Mouse (Mus musculus) frontal cortex, adult 2 months (tissue): ENCODE results near the gene Usp12. TPM values are rescaled to one million over a fixed set of nuclear protein-coding genes. Genes with fewer than 3 reads are reported as not detected.
"Not testable (repeated sequence)": the region's sequence is repeated elsewhere in the genome, so short reads cannot be mapped to it uniquely, and the experiment has no call there.

Experiments
- DNase-seq, 2 experiments: peaks; one replicate each; pipeline ENCODE4 v3.0.0; 2022; ENCODE audit warnings: low spot score in 1 of 2; ENCODE audit errors: extremely low spot score in 1 of 2
- polyA plus RNA-seq: library from polyadenylated mRNA; depleted of rRNA; stranded (reverse); fragments of >200 nt; gene quantifications from 2 replicates; pipeline ENCODE4 v1.2.3, GENCODE M21; 2012

The Usp12 gene
- polyA plus RNA-seq, 1 experiment = 35.9 TPM

DNA sequence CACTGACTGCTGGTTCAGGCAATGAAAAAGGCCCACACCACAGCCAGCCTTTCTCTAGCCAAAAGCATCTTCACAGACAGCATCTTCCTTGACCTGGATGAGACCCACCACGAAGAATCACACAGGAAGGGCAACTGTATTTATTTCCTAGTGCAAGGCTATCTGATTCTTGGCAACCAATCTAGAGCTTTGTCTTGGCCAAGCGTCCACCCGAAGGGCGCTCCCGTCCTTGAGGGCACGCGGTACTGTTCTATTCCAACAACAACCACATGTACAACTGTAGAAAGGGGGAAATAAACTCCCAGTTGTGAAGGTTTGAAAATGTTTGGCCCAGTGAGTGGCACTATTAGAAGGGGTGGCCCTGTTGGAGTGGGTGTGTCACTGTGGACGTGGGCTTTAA lies 41.6 kb downstream of the Usp12 start:
- DNase-seq = no peak

DNA sequence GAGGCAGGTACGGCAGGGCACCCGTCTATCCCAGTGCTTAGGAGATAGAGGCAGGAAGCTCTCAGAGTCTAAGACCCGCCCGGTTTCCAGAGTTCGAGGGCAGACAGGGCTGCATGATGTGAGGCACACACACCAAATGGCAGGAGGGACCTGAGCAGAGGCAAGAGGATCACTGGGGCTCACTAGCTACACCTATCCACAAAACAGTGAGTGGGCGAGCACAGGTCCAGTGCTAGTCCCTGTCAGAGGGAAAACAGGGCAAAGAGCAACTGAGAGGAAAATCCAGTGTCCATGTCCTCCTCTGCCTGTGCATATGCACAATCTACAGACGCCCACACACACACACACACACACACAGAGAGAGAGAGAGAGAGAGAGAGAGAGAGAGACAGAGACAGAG lies 43.8 kb downstream of the Usp12 start:
- no peak for DNase-seq

DNA sequence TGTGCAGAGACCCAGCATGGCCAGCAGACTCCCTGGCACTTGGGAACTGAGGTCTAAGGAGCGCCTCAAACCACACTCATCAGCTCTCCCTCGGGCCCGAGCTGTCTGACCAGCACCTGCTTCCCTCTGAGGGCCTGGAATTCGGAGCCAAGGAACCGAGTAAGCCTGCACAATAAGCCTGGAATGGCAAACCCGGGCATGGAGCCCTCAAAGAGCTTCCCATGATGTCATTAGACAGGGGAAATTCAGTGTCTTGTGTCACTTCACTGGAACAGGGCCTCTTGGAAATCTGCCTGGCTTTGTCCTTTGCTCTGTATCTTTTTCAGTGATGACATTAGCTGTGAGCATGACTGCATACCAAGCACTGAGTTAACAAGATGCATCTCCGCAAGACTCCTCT lies 44.5 kb downstream of the Usp12 start:
- DNase-seq = no peak

- DNase-seq = no peak
Observed at GRCm38 (mm10) chr5:146749857-146750256, 44.9 kb downstream of the Usp12 start.

GRCm38 (mm10) chr5:146736970-146737495 lies 57.8 kb downstream of the Usp12 start:
- DNase-seq = no peak

- no peak for DNase-seq
Observed at GRCm38 (mm10) chr5:146736348-146736747, 58.5 kb downstream of the Usp12 start.

DNA sequence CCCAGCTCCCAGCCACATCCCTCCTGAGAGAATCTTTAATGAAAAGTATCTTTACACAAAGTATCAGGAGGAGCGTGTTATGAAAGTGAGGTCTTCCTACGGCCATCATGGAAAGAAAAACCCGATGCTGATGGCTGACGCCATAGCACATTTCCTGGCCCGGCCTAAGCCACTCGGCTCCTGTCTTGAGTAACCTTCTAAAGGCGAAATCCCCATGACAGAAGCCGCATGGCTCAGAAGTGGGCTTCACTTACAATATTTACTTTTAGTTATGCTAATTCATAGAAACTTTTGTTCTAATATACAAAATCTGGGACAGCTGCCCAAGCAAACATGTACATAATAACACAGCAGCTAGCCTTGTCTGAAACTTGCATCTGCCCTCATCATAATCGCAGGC lies 59.8 kb downstream of the Usp12 start:
- DNase-seq = not testable (repeated sequence)

GRCm38 (mm10) chr5:146733888-146734640 lies 60.7 kb downstream of the Usp12 start:
- peak in 1 of 2 experiments; percentile 31 for DNase-seq

GRCm38 (mm10) chr5:146733372-146733771 lies 61.4 kb downstream of the Usp12 start:
- DNase-seq = no peak

GRCm38 (mm10) chr5:146727006-146727405 lies 67.8 kb downstream of the Usp12 start:
- no peak for DNase-seq

- DNase-seq = no peak
Observed at GRCm38 (mm10) chr5:146724956-146725355, 69.8 kb downstream of the Usp12 start.

- no peak for DNase-seq
Observed at GRCm38 (mm10) chr5:146723452-146723851, 71.4 kb downstream of the Usp12 start.

DNA sequence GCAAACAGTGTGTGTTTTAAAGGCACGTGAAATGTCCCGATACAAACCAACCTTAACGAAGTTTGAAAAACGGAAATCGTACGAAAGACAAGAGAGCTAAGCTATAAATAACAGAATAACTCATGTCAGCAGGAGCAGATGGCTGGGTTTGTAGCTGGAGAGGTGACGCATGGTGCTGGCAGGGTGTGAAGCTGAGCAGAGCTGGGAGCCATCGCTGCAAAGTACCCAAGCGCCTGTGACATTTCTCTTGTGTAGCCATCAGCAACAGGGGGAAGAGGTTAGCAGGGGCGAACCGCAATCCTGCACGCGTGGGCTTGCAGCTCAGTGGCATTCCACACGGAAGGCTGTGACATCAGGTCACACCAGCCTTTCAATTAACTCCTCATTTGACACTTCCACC lies 72.6 kb downstream of the Usp12 start:
- peak in 1 of 2 experiments; percentile 53 for DNase-seq

GRCm38 (mm10) chr5:146719584-146720356 lies 75.0 kb downstream of the Usp12 start:
- DNase-seq = no peak

GRCm38 (mm10) chr5:146713836-146714235 lies 81.0 kb downstream of the Usp12 start:
- no peak for DNase-seq

- DNase-seq = no peak
Observed at GRCm38 (mm10) chr5:146713088-146713487, 81.7 kb downstream of the Usp12 start.

DNA sequence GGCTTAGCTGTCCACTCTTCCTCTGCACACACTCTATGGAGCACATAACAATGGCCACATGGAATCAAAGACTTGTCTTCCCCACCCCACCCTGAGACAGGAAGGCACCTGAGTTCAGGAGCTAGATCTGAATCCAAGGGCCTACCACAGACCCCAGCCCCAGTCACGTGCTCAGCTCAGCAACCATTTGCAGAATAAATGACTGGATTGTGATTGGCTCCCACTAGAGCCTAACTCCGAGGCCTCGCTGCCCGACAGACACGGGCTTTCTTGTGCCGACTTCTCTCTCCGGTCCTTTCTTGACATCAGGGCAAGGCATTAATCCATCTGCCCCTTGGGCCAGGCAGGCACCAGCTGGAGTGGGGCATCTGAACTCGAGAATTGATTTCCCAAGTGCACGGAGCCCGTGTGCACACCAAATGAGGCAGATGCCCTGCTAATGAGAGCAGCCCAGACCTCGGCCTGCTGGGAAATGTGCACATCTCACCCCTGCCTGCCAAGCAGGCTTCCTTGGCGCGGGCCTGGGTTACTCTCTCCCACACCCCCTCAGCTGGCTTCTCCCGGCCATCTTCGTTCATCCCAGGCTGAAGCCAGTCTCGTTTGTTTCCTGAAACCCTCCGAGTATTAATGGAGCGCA lies 82.4 kb downstream of the Usp12 start:
- DNase-seq = no peak

- no peak for DNase-seq
Observed at GRCm38 (mm10) chr5:146709361-146709760, 85.4 kb downstream of the Usp12 start.

DNA sequence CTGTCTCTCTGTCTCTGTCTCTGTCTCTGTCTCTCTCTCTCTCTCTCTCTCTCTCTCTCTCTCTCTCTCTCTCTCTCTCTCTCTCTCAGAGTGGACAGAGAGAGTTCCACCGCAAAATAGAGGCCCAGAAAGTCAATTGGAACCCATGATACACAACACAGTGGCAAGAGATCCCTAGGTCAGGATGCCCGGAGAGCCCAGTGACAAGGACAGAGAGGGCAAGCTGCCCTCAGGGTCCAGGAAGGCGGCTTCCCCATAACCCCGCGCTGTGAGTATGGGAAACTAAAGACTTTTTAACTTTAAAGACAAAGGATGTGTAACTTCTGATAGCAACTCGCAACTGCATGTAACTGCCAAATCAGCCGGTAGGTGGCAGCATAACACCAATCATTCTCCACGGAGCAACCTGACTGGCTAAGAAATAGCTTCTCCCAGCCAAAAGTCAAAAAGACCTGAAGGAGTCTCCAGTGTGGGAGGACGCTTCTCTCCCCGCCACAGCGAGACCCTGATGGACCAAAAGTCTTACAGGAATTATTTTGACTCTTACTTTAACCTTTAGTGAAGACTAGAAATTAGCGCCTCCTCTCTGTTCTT lies 88.9 kb downstream of the Usp12 start:
- DNase-seq = peak; percentile 58 to 96

GRCm38 (mm10) chr5:146705411-146705810 lies 89.4 kb downstream of the Usp12 start:
- no peak for DNase-seq

DNA sequence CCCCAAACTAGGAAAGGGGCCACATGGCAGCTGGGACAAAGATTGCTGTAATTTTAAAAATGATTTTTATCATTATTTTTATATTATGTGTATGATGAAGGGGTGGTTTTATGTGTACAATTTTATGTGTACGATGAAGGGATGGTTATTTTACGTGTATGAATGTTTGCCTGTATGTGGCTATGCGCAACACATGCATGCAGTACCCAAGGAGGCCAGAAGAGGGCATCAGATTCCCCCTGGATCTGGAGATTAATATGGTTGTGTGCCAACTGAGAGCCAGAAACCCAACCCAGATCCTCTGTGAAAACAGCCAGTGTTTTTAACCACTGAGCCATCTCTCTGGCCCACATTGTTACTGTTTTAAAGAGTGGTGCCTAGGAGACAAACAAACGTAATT lies 90.6 kb downstream of the Usp12 start:
- no peak for DNase-seq
